ENCODE assay signal across 18 mouse cellular contexts in genomic region chr15:13350321-13350720, GRCm38 (mm10).
"Had no signal": no experiment of that assay in that cellular context is flagged by ENCODE, and none has a peak within 500 bp of the region (broad histone marks: within the 10 kb centered on the region; RNA-seq: fewer than 3 reads in every experiment).

No protein-coding gene starts in this region.

- H3K9me3 ChIP-seq: lung, embryonic 15.5 days; midbrain, embryonic 10.5 days; midbrain, embryonic 12.5 days; neural tube, embryonic 13.5 days; neural tube, embryonic 15.5 days had no signal

- H3K4me3 ChIP-seq: lung, embryonic 15.5 days; midbrain, embryonic 10.5 days; midbrain, embryonic 12.5 days; myocyte; neural tube, embryonic 13.5 days; neural tube, embryonic 15.5 days had no signal

- H3K27ac ChIP-seq: liver, embryonic 14.5 days; lung, embryonic 15.5 days; midbrain, embryonic 10.5 days; midbrain, embryonic 12.5 days; neural tube, embryonic 13.5 days; neural tube, embryonic 15.5 days had no signal

- H3K4me2 ChIP-seq: lung, embryonic 15.5 days; midbrain, embryonic 12.5 days; neural tube, embryonic 13.5 days; neural tube, embryonic 15.5 days had no signal

- H3K27me3 ChIP-seq: lung, embryonic 15.5 days; midbrain, embryonic 12.5 days; neural tube, embryonic 13.5 days; neural tube, embryonic 15.5 days had no signal

- ATAC-seq: midbrain, embryonic 16.5 days had no signal

- H3K4me1 ChIP-seq: lung, embryonic 15.5 days; midbrain, embryonic 10.5 days; midbrain, embryonic 12.5 days; neural tube, embryonic 13.5 days; neural tube, embryonic 15.5 days had no signal

- DNase-seq: lung, adult 18-20 months; lung, postnatal 10 days; lung, postnatal 4 days; midbrain, embryonic 14.5 days; retina, postnatal 1 day; right cerebral cortex, adult 18-20 months; right cerebral cortex, postnatal 14 days; thymus, adult 2 months; thymus, postnatal 25 days; thymus, postnatal 4 days had no signal

- H3K9ac ChIP-seq: liver, embryonic 14.5 days; lung, embryonic 15.5 days; midbrain, embryonic 12.5 days; neural tube, embryonic 13.5 days; neural tube, embryonic 15.5 days had no signal

- H3K36me3 ChIP-seq: lung, embryonic 15.5 days; midbrain, embryonic 10.5 days; midbrain, embryonic 12.5 days; neural tube, embryonic 13.5 days; neural tube, embryonic 15.5 days had no signal
